Mouse (Mus musculus) liver, embryonic 11.5 days (tissue): ENCODE results near the gene Mecr. TPM values are rescaled to one million over a fixed set of nuclear protein-coding genes. Genes with fewer than 3 reads are reported as not detected.

Source experiments
- ATAC-seq: fragments of 200-750 bp; cut with Nextera tagmentation; replicated peaks from 2 replicates; pipeline ENCODE4 v1.8.0; 2017; ENCODE audit warnings: moderate number of reproducible peaks, mild to moderate bottlenecking, moderate TSS enrichment, moderate library complexity; ENCODE audit not compliant: low FRiP score
- DNase-seq: peaks from one replicate; pipeline ENCODE4 v3.0.0-alpha.2; 2017; ENCODE audit warnings: low spot score
- H3K27ac ChIP-seq: fragments of 300-500 bp; sonication (generic); 2 replicates; pipeline ENCODE4 v1.5.1; 2014; ENCODE audit warnings: mild to moderate bottlenecking, low read depth, low read length, control low read depth
- H3K27me3 ChIP-seq: fragments of 300-500 bp; sonication (generic); replicated peaks from 2 replicates; pipeline ENCODE4 v1.6.1; 2014; ENCODE audit warnings: low read length, mixed read lengths; ENCODE audit not compliant: control insufficient read depth, insufficient read depth
- H3K36me3 ChIP-seq: fragments of 300-500 bp; sonication (generic); 2 replicates; pipeline ENCODE4 v1.6.1; 2014; ENCODE audit warnings: mild to moderate bottlenecking, low read length, moderate library complexity, mixed read lengths; ENCODE audit not compliant: control insufficient read depth, insufficient read depth
- H3K4me1 ChIP-seq: fragments of 300-500 bp; sonication (generic); replicated peaks from 2 replicates; pipeline ENCODE4 v1.6.1; 2014; ENCODE audit warnings: low read length, mixed read lengths; ENCODE audit not compliant: control insufficient read depth, insufficient read depth
- H3K4me2 ChIP-seq: fragments of 300-500 bp; sonication (generic); 2 replicates; pipeline ENCODE4 v1.6.1; 2014; ENCODE audit warnings: mild to moderate bottlenecking, control low read depth, moderate library complexity
- H3K4me3 ChIP-seq: fragments of 300-500 bp; sonication (generic); 2 replicates; pipeline ENCODE4 v1.5.1; 2014; ENCODE audit warnings: low read depth, low read length, control low read depth
- H3K9ac ChIP-seq: fragments of 300-500 bp; sonication (generic); 2 replicates; pipeline ENCODE4 v1.6.1; 2014; ENCODE audit warnings: low read depth, low read length, control low read depth
- H3K9me3 ChIP-seq: fragments of 300-500 bp; sonication (generic); 2 replicates; pipeline ENCODE4 v1.6.1; 2016; ENCODE audit warnings: low read length, inconsistent platforms, mixed read lengths; ENCODE audit not compliant: control insufficient read depth
- WGBS: fragments of 180-500 bp; shearing (Covaris S2); extraction: QIAGEN DNeasy Blood & Tissue Kit; methylation state at CpG from one replicate; pipeline ENCODE4 v1.1.7; 2014; 5-methylcytosine and 5-hydroxymethylcytosine counted together
- polyA plus RNA-seq: library from polyadenylated mRNA; unstranded; fragments of >200 nt; fragmentation: Nextera tagmentation; extraction: Ambion mirVana; gene quantifications from 2 replicates; pipeline ENCODE4 v1.2.1, GENCODE M21; 2014

The Mecr gene
- polyA plus RNA-seq, 1 experiment from 2014 or later: 64.4 TPM

GRCm38 (mm10) chr4:131845991-131846778 lies 2.9 kb downstream of the Mecr start:
- WGBS: 83% methylated on average over 8 of the region's 8 CpGs
- H3K4me2 ChIP-seq: no peak overlapping the region

GRCm38 (mm10) chr4:131848082-131848481 lies 4.8 kb downstream of the Mecr start:
- H3K27me3 ChIP-seq: no peaks in the 10 kb centered on the region
- ATAC-seq (no peak), DNase-seq (no peak)
- peaks cover 9% of the 10 kb centered on the region; the same call in 1 of the 2 replicates for H3K4me1 ChIP-seq
- H3K4me2 ChIP-seq: no peak overlapping the region
- no peak overlapping the region for H3K4me3 ChIP-seq
- no peaks in the 10 kb centered on the region; the same call in 1 of the 2 replicates for H3K36me3 ChIP-seq
- H3K9me3 ChIP-seq: no peaks in the 10 kb centered on the region
- H3K27ac ChIP-seq: no peak overlapping the region
- H3K9ac ChIP-seq: no peak overlapping the region
- 78% methylated on average over 6 of the region's 6 CpGs for WGBS

More at GRCm38 (mm10) chr4:131845991-131846778, 2.9 kb downstream of the Mecr start:
- Histone ChIP-seq H3K27ac (no peak overlapping the region), H3K27me3 (no peaks in the 10 kb centered on the region), H3K36me3 (no peaks in the 10 kb centered on the region; the same call in 1 of the 2 replicates), H3K9me3 (no peaks in the 10 kb centered on the region), H3K9ac (no peak overlapping the region), H3K4me3 (no peak overlapping the region), H3K4me1 (peaks cover 9% of the 10 kb centered on the region; the same call in 1 of the 2 replicates)
- no peak for DNase-seq
- no peak for ATAC-seq

- no peak for ATAC-seq
Measured at GRCm38 (mm10) chr4:131849986-131850638, 6.8 kb downstream of the Mecr start.

GRCm38 (mm10) chr4:131854950-131855349 lies 11.7 kb downstream of the Mecr start:
- no peaks in the 10 kb centered on the region for H3K27me3 ChIP-seq
- peaks cover 2% of the 10 kb centered on the region; the same call in 1 of the 2 replicates for H3K36me3 ChIP-seq
- no peak for DNase-seq
- H3K9me3 ChIP-seq: no peaks in the 10 kb centered on the region
- H3K4me3 ChIP-seq: no peak overlapping the region
- no peak for ATAC-seq
- H3K4me2 ChIP-seq: no peak overlapping the region
- no peaks in the 10 kb centered on the region for H3K4me1 ChIP-seq
- no peak overlapping the region for H3K27ac ChIP-seq
- H3K9ac ChIP-seq: no peak overlapping the region
- 62% methylated on average over 5 of the region's 5 CpGs for WGBS

More at GRCm38 (mm10) chr4:131849986-131850638, 6.8 kb downstream of the Mecr start:
- Histone ChIP-seq H3K9ac (no peak overlapping the region), H3K27me3 (no peaks in the 10 kb centered on the region), H3K4me2 (no peak overlapping the region), H3K36me3 (no peaks in the 10 kb centered on the region; the same call in 1 of the 2 replicates), H3K4me3 (no peak overlapping the region), H3K27ac (no peak overlapping the region), H3K4me1 (no peaks in the 10 kb centered on the region), H3K9me3 (no peaks in the 10 kb centered on the region)
- no peak for DNase-seq
- WGBS: 69% methylated on average over 5 of the region's 5 CpGs

- Histone ChIP-seq H3K27ac (no peak overlapping the region), H3K27me3 (no peaks in the 10 kb centered on the region), H3K36me3 (peaks cover 20% of the 10 kb centered on the region; the same call in 1 of the 2 replicates), H3K4me1 (no peaks in the 10 kb centered on the region), H3K9me3 (no peaks in the 10 kb centered on the region), H3K4me3 (no peak overlapping the region), H3K4me2 (no peak overlapping the region), H3K9ac (no peak overlapping the region)
- DNase-seq: peak; percentile 75
- peak; percentile 57; the same call in 1 of the 2 replicates for ATAC-seq
- WGBS: 47% methylated on average over 15 of the region's 15 CpGs
Measured at GRCm38 (mm10) chr4:131860492-131861340, 17.4 kb downstream of the Mecr start.

- Histone ChIP-seq H3K27ac (no peak overlapping the region), H3K4me2 (no peak overlapping the region), H3K27me3 (no peaks in the 10 kb centered on the region), H3K9ac (no peak overlapping the region), H3K4me1 (no peaks in the 10 kb centered on the region), H3K4me3 (no peak overlapping the region), H3K9me3 (no peaks in the 10 kb centered on the region), H3K36me3 (peaks cover 20% of the 10 kb centered on the region; the same call in 1 of the 2 replicates)
- 66% methylated on average over 4 of the region's 4 CpGs for WGBS
- ATAC-seq (no peak), DNase-seq (no peak)
Measured at GRCm38 (mm10) chr4:131861341-131861739, 18.1 kb downstream of the Mecr start.

- DNase-seq (no peak), ATAC-seq (peak; percentile 22)
- WGBS: 8% methylated on average over 11 of the region's 11 CpGs
- H3K9me3 ChIP-seq: no peaks in the 10 kb centered on the region
- H3K27ac ChIP-seq: peak overlapping the region; percentile 59
- peak overlapping the region; percentile 81 for H3K9ac ChIP-seq
- H3K4me3 ChIP-seq: peak overlapping the region; percentile 99
- peaks cover 38% of the 10 kb centered on the region for H3K4me1 ChIP-seq
- no peaks in the 10 kb centered on the region for H3K36me3 ChIP-seq
- H3K4me2 ChIP-seq: peak overlapping the region; percentile 71
- H3K27me3 ChIP-seq: no peaks in the 10 kb centered on the region
Measured at GRCm38 (mm10) chr4:131872672-131873292, 29.5 kb downstream of the Mecr start.
